Mouse (Mus musculus) brown adipose tissue, adult 24 weeks (tissue): ENCODE results near the gene Htra1. TPM values are rescaled to one million over a fixed set of nuclear protein-coding genes. Genes with fewer than 3 reads are reported as not detected.
A peak's percentile ranks its signal among the peaks of the same experiment; 100 is the strongest.

ENCODE experiments used
- H3K27ac ChIP-seq: fragments of 200-500 bp; replicated peaks from 2 replicates; pipeline ENCODE4 v1.5.1; 2012; ENCODE audit warnings: low read depth, mild to moderate bottlenecking, low read length
- H3K4me1 ChIP-seq: fragments of 200-500 bp; 2 replicates; pipeline ENCODE4 v1.6.1; 2012; ENCODE audit warnings: low read length, mixed read lengths; ENCODE audit not compliant: control insufficient read depth, insufficient read depth, insufficient read length
- H3K4me3 ChIP-seq: fragments of 200-500 bp; 2 replicates; pipeline ENCODE4 v1.5.1; 2012; ENCODE audit warnings: low read depth, mild to moderate bottlenecking, low read length, moderate library complexity; ENCODE audit not compliant: insufficient read depth
- polyA plus RNA-seq: library from polyadenylated mRNA; stranded (reverse); fragments of >200 nt; gene quantifications from 2 replicates; pipeline ENCODE4 v1.2.4, GENCODE M21; 2012; ENCODE audit not compliant: missing spikeins, insufficient read depth, insufficient read length

Htra1 gene
- 40.6 and 47.3 TPM in 2 replicates for polyA plus RNA-seq

- H3K27ac ChIP-seq: peak within 1 kb of the TSS; percentile 66
- peaks cover 5% of the 10 kb centered on the region; the same call in 1 of the 2 replicates for H3K4me1 ChIP-seq
- H3K4me3 ChIP-seq: peak within 1 kb of the TSS; percentile 70
These were observed at the start of gene Htra1 for GRCm38 (mm10) chr7:130935793-130936471. Gene Htra1 (plus strand): TSS chr7:130936111.

- Histone ChIP-seq H3K4me1 (peaks cover 9% of the 10 kb centered on the region), H3K4me3 (no peak overlapping the region), H3K27ac (no peak overlapping the region)
These were observed 49.7 kb upstream of the Htra1 start for GRCm38 (mm10) chr7:130886246-130886645.

GRCm38 (mm10) chr7:130887946-130888345 is 48.0 kb upstream of the Htra1 start:
- Histone ChIP-seq H3K4me3 (no peak overlapping the region), H3K4me1 (peaks cover 12% of the 10 kb centered on the region), H3K27ac (no peak overlapping the region)

- H3K27ac ChIP-seq: no peak overlapping the region
- peaks cover 9% of the 10 kb centered on the region; the same call in 1 of the 2 replicates for H3K4me1 ChIP-seq
- no peak overlapping the region for H3K4me3 ChIP-seq
These were observed 45.0 kb upstream of the Htra1 start for GRCm38 (mm10) chr7:130890871-130891270.

GRCm38 (mm10) chr7:130892973-130893372 is 42.9 kb upstream of the Htra1 start:
- 0 out of 2 replicates have a peak, but pooled peaks cover 6% of the 10 kb centered on the region for H3K4me1 ChIP-seq
- H3K4me3 ChIP-seq: no peak overlapping the region
- peak overlapping the region; percentile 13; the same call in 1 of the 2 replicates for H3K27ac ChIP-seq

GRCm38 (mm10) chr7:130894931-130895617 is 40.8 kb upstream of the Htra1 start:
- Histone ChIP-seq H3K4me1 (0 out of 2 replicates have a peak, but pooled peaks cover 3% of the 10 kb centered on the region), H3K4me3 (no peak overlapping the region), H3K27ac (no peak overlapping the region)

GRCm38 (mm10) chr7:130895618-130895945 is 40.3 kb upstream of the Htra1 start:
- Histone ChIP-seq H3K4me1 (0 out of 2 replicates have a peak, but pooled peaks cover 3% of the 10 kb centered on the region), H3K27ac (no peak overlapping the region), H3K4me3 (no peak overlapping the region)

GRCm38 (mm10) chr7:130896064-130896463 is 39.8 kb upstream of the Htra1 start:
- Histone ChIP-seq H3K4me3 (no peak overlapping the region), H3K27ac (no peak overlapping the region), H3K4me1 (0 out of 2 replicates have a peak, but pooled peaks cover 3% of the 10 kb centered on the region)

GRCm38 (mm10) chr7:130897201-130897600 is 38.7 kb upstream of the Htra1 start:
- 0 out of 2 replicates have a peak, but pooled peaks cover 3% of the 10 kb centered on the region for H3K4me1 ChIP-seq
- no peak overlapping the region for H3K27ac ChIP-seq
- no peak overlapping the region for H3K4me3 ChIP-seq

- Histone ChIP-seq H3K4me1 (no peaks in the 10 kb centered on the region), H3K27ac (no peak overlapping the region)
These were observed 37.5 kb upstream of the Htra1 start for GRCm38 (mm10) chr7:130898373-130898772.

GRCm38 (mm10) chr7:130900233-130900848 is 35.6 kb upstream of the Htra1 start:
- Histone ChIP-seq H3K4me3 (no peak overlapping the region), H3K27ac (peak overlapping the region; percentile 42; the same call in 1 of the 2 replicates), H3K4me1 (no peaks in the 10 kb centered on the region)

More at GRCm38 (mm10) chr7:130898373-130898772, 37.5 kb upstream of the Htra1 start:
- no peak overlapping the region for H3K4me3 ChIP-seq

- H3K27ac ChIP-seq: no peak overlapping the region
- no peak overlapping the region for H3K4me3 ChIP-seq
- no peaks in the 10 kb centered on the region for H3K4me1 ChIP-seq
These were observed 33.0 kb upstream of the Htra1 start for GRCm38 (mm10) chr7:130902929-130903328.

GRCm38 (mm10) chr7:130903505-130904074 is 32.3 kb upstream of the Htra1 start:
- peak overlapping the region; percentile 40 for H3K4me3 ChIP-seq
- H3K4me1 ChIP-seq: no peaks in the 10 kb centered on the region
- peak overlapping the region; percentile 65 for H3K27ac ChIP-seq

- Histone ChIP-seq H3K4me3 (no peak overlapping the region), H3K27ac (no peak overlapping the region), H3K4me1 (no peaks in the 10 kb centered on the region)
These were observed 31.1 kb upstream of the Htra1 start for GRCm38 (mm10) chr7:130904571-130905365.
